Mouse (Mus musculus) MEL (cell line): ENCODE results near the gene Ddb2.

Experiments
- CHD2 ChIP-seq: IDR thresholded peaks from 2 replicates; pipeline ENCODE4 v1.6.1; 2011; ENCODE audit warnings: low read length, improper control_type of control experiment
- CTCF ChIP-seq, 3 experiments: IDR thresholded peaks in 2 of 3; conservative IDR thresholded peaks in 1 of 3; 2 replicates each; pipeline ENCODE4 v1.5.1; 2011 to 2012; ENCODE audit warnings: low read length in 3 of 3, low read depth in 2 of 3, mild to moderate bottlenecking in 2 of 3, improper control_type of control experiment in 1 of 3, inconsistent platforms in 1 of 3, mixed read lengths in 1 of 3, moderate library complexity in 1 of 3; ENCODE audit not compliant: control insufficient read depth in 1 of 3, insufficient read depth in 1 of 3, poor library complexity in 1 of 3, severe bottlenecking in 1 of 3
- POLR2A ChIP-seq, 2 experiments: IDR thresholded peaks; 2 replicates each; pipeline ENCODE4 v1.6.1; 2011 to 2012; ENCODE audit warnings: low read length in 2 of 2, mild to moderate bottlenecking in 2 of 2, control low read depth in 1 of 2, improper control_type of control experiment in 1 of 2, low read depth in 1 of 2, moderate library complexity in 1 of 2; ENCODE audit not compliant: control insufficient read depth in 1 of 2, insufficient read depth in 1 of 2, poor library complexity in 1 of 2

DNA sequence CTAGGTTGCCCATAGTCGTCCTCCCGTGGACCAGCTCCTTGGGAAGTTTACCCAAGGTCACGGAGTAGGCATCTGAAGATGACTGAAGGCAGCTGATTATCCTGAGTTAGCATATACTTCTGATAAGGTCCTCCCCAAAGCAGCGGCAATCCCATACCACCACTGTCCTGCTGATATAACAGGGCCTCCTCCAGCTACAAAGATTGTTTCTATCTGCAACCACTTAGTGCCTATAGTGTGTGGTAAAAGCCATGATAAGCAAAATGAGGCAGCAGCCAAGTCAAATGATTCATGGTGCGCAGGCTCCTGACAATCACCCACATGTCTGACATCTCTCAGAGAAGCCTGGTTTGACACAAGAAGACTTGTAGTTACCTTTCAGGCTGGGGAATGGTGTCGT is 71.8 kb downstream of the Ddb2 start:
- no peak for TF ChIP-seq POLR2A (IDR thresholded peaks at IDR 0.05; ENCODE audit: control insufficient read depth in 1 of 2, insufficient read depth in 1 of 2, low read depth in 1 of 2, low read length in 2 of 2, poor library complexity in 1 of 2)
- TF ChIP-seq CTCF (IDR thresholded peaks at IDR 0.05 in 2 of 3, conservative IDR thresholded peaks at IDR 0.05 in 1 of 3; ENCODE audit: control insufficient read depth in 1 of 3, insufficient read depth in 1 of 3, low read depth in 2 of 3, low read length in 3 of 3, poor library complexity in 1 of 3, severe bottlenecking in 1 of 3), result no peak
- no peak for TF ChIP-seq CHD2
